Mouse (Mus musculus) liver, adult 2 months (tissue): ENCODE results near the gene Fscn3.

Source experiments
- CTCF ChIP-seq: fragments of 200-500 bp; IDR thresholded peaks from 2 replicates; pipeline ENCODE4 v1.5.1; 2011; ENCODE audit warnings: low read depth, low read length, control low read depth
- POLR2A ChIP-seq: fragments of 200-500 bp; IDR thresholded peaks from 2 replicates; pipeline ENCODE4 v1.6.1; 2011; ENCODE audit warnings: low read length, control low read depth; ENCODE audit not compliant: insufficient read depth; ENCODE audit errors: extremely low read depth

DNA sequence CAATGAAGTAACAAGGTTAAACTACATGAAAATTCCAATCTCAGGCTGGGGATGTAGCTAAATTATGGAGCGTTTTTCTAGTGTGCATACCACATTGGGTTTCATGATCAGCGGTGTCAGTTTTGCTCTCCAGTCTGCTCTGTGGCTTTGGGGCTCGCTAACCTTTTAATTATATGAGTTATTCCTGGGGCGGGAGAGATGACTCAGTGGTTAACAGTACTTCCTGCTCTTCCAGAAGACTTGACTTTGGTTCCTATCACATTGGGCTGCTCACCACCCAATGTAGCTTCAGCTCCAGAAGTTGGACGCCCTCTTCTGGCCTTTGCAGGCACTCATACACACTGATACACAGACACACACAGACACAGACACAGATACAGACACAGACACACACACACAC is 43.0 kb downstream of the Fscn3 start:
- no peak for TF ChIP-seq POLR2A
- no peak for TF ChIP-seq CTCF
